Mouse (Mus musculus): Measurements from ENCODE around the gene H2afv.

DNA sequence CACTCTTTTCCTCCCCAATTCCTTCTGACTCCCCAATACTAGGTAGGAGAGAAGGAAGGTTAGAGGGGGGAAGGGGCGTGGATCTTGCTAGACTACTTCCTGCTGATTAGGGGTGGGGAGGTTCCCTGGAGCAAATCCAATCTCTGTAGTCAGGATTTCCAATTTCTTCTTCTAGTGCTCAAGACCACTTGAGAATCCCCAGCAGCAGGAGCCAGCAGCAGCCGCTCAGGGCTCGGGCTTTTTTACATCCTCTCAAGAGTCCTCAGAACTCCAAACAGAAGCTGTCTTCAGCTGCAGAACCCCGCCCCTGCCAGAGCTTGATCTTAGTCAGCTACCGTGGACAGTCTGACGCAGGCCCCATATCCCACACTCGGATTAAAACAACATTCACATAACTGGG lies 43.3 kb upstream of the H2afv start:
- TF ChIP-seq CTCF (IDR thresholded peaks at IDR 0.05; ENCODE audit: low read depth, low read length) (no peak), POLR2A (IDR thresholded peaks at IDR 0.05; ENCODE audit: borderline replicate concordance, low read depth, low read length) (no peak)

Data from bone marrow macrophage, adult 2 months (primary cell).